In the genomic region with DNA sequence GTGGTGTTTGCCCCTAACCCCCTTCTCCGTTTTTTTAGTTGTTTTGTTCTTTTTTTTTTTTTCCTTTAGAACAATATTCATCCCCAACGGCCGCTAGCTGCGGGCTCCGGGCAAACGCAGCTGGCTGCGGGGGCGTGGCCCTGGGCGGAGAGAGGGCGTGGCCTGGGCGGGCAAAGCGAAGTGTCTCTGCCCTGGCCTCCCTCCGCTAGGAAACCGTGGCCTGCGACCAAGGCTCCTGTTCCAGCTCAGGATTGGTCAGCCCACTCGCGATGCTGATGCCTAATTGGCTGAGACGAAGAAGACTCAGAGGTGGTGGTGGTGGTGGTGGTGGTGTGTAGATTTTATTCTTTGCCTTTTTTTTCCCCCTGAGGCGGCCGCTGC, we compare ENCODE assay signal across 8 mouse cellular contexts. TPM values are rescaled to one million over a fixed set of nuclear protein-coding genes. Genes with fewer than 3 reads are reported as not detected.
DNase-seq lines count a peak whose midpoint lies in the region; ATAC-seq and TF ChIP-seq lines count a peak whose summit lies in the region.

Gene Tcf20, minus strand, starts transcription at position 141 of the 381 bp plus-strand sequence.

- TF ChIP-seq POLR2A in liver, adult 2 months (IDR thresholded peaks at IDR 0.05; ENCODE audit: extremely low read depth, insufficient read depth, low read length) = no peak
- no peak for TF ChIP-seq POLR2A in myocyte (IDR thresholded peaks at IDR 0.05; ENCODE audit: insufficient read length, low read depth)

- DNase-seq in B cell, adult 2 months = peak; percentile 96 to 97
- peak; percentile 97 for DNase-seq in brain, adult 2 months (ENCODE audit: low read depth, low spot score)
- peak; percentile 59 for DNase-seq in liver, adult 2 months (ENCODE audit: extremely low read depth, low read depth, low spot score)

- peaks cover 20% of the 10 kb centered on the region for H3K4me1 ChIP-seq in heart, embryonic 11.5 days (ENCODE audit: control insufficient read depth, insufficient read depth, low read length)
- H3K4me1 ChIP-seq in kidney, embryonic 16.5 days (ENCODE audit: insufficient read depth, low read length) = peaks cover 50% of the 10 kb centered on the region
- H3K4me1 ChIP-seq in liver, adult 2 months (ENCODE audit: control insufficient read depth, insufficient read depth, low read length) = peaks cover 4% of the 10 kb centered on the region; the same call in 1 of the 2 replicates
- peaks cover 33% of the 10 kb centered on the region; the same call in 1 of the 2 replicates for H3K4me1 ChIP-seq in stomach, embryonic 14.5 days (ENCODE audit: control insufficient read depth, insufficient read depth, low read length)

- 0% methylated on average over 20 of the region's 20 CpGs for WGBS in heart, embryonic 11.5 days (ENCODE audit: insufficient replicate concordance)
- WGBS in kidney, embryonic 16.5 days = 0% methylated on average over 20 of the region's 20 CpGs
- 3% methylated on average over 20 of the region's 20 CpGs for WGBS in liver, adult 2 months
- WGBS in stomach, embryonic 14.5 days = under 1% methylated on average over 20 of the region's 20 CpGs

- TF ChIP-seq CTCF in liver, adult 2 months (IDR thresholded peaks at IDR 0.05; ENCODE audit: low read depth, low read length) = no peak

- peak within 1 kb of the TSS; percentile 96 for H3K4me2 ChIP-seq in heart, embryonic 11.5 days
- H3K4me2 ChIP-seq in kidney, embryonic 16.5 days (replicated peaks; ENCODE audit: low read depth, low read length) = peak within 1 kb of the TSS; percentile 92
- H3K4me2 ChIP-seq in myocyte (ENCODE audit: low read depth) = peak within 1 kb of the TSS; percentile 86
- H3K4me2 ChIP-seq in stomach, embryonic 14.5 days (replicated peaks; ENCODE audit: low read depth, low read length) = peak within 1 kb of the TSS; percentile 96

- H3K27ac ChIP-seq in heart, embryonic 11.5 days (ENCODE audit: low read depth, low read length) = no peak within 1 kb of the TSS
- 0 out of 2 replicates have a peak within 1 kb of the TSS, but pooled peaks have one; percentile 23 for H3K27ac ChIP-seq in kidney, embryonic 16.5 days (ENCODE audit: low read length)
- no peak within 1 kb of the TSS for H3K27ac ChIP-seq in liver, adult 2 months (replicated peaks; ENCODE audit: insufficient read depth, low read depth, low read length)
- H3K27ac ChIP-seq in stomach, embryonic 14.5 days (ENCODE audit: low read length) = peak within 1 kb of the TSS; percentile 21; the same call in 1 of the 2 replicates

- peak within 1 kb of the TSS; percentile 51 for H3K4me3 ChIP-seq in heart, embryonic 11.5 days (ENCODE audit: low read depth, low read length)
- peak within 1 kb of the TSS; percentile 55 for H3K4me3 ChIP-seq in kidney, embryonic 16.5 days (ENCODE audit: low read length)
- peak within 1 kb of the TSS; percentile 27; the same call in 1 of the 2 replicates for H3K4me3 ChIP-seq in liver, adult 2 months (ENCODE audit: insufficient read depth, low read depth, low read length)
- H3K4me3 ChIP-seq in myocyte = no peak within 1 kb of the TSS
- H3K4me3 ChIP-seq in stomach, embryonic 14.5 days (ENCODE audit: low read depth, low read length) = peak within 1 kb of the TSS; percentile 39

- H3ac ChIP-seq in myocyte (ENCODE audit: control insufficient read depth, insufficient read length) = no peak within 1 kb of the TSS

- H3K27me3 ChIP-seq in heart, embryonic 11.5 days (ENCODE audit: control insufficient read depth, insufficient read depth, low read length) = peaks cover 30% of the 10 kb centered on the region
- H3K27me3 ChIP-seq in kidney, embryonic 16.5 days (ENCODE audit: insufficient read depth, low read length) = peaks cover 41% of the 10 kb centered on the region
- H3K27me3 ChIP-seq in liver, adult 2 months (ENCODE audit: control insufficient read depth, insufficient read depth, low read length) = 0 out of 2 replicates have a peak, but pooled peaks cover 3% of the 10 kb centered on the region
- H3K27me3 ChIP-seq in myocyte (ENCODE audit: control insufficient read depth, insufficient read depth, insufficient read length) = peaks cover 64% of the 10 kb centered on the region
- H3K27me3 ChIP-seq in stomach, embryonic 14.5 days (ENCODE audit: control insufficient read depth, insufficient read depth, low read length) = 0 out of 2 replicates have a peak, but pooled peaks cover 5% of the 10 kb centered on the region

- H3K9me3 ChIP-seq in heart, embryonic 11.5 days (replicated peaks; ENCODE audit: control insufficient read depth, low read length) = no peaks in the 10 kb centered on the region
- H3K9me3 ChIP-seq in kidney, embryonic 16.5 days (ENCODE audit: low read length) = no peaks in the 10 kb centered on the region
- H3K9me3 ChIP-seq in stomach, embryonic 14.5 days (ENCODE audit: control insufficient read depth, low read depth, low read length) = no peaks in the 10 kb centered on the region

- H3K79me2 ChIP-seq in liver, adult 2 months (ENCODE audit: control insufficient read depth, insufficient read depth, low read length) = no peaks in the 10 kb centered on the region
- no peaks in the 10 kb centered on the region for H3K79me2 ChIP-seq in myocyte (ENCODE audit: control insufficient read depth, insufficient read depth)

- no peaks in the 10 kb centered on the region for H3K36me3 ChIP-seq in heart, embryonic 11.5 days (ENCODE audit: control insufficient read depth, insufficient read depth, low read length)
- H3K36me3 ChIP-seq in kidney, embryonic 16.5 days (ENCODE audit: insufficient read depth, low read length) = no peaks in the 10 kb centered on the region
- no peaks in the 10 kb centered on the region for H3K36me3 ChIP-seq in liver, adult 2 months (ENCODE audit: control insufficient read depth, insufficient read depth, low read length)
- H3K36me3 ChIP-seq in myocyte (ENCODE audit: control insufficient read depth, insufficient read depth) = no peaks in the 10 kb centered on the region
- H3K36me3 ChIP-seq in stomach, embryonic 14.5 days (ENCODE audit: control insufficient read depth, insufficient read depth, low read length) = no peaks in the 10 kb centered on the region

- peak; percentile 91 for ATAC-seq in erythroblast, adult 5-6 weeks (replicated peaks; ENCODE audit: low FRiP score, poor library complexity, severe bottlenecking)
- peak; percentile 83 for ATAC-seq in heart, embryonic 11.5 days (replicated peaks; ENCODE audit: insufficient number of reproducible peaks, low FRiP score, low TSS enrichment)
- peak; percentile 83 for ATAC-seq in kidney, embryonic 16.5 days (ENCODE audit: low FRiP score, low TSS enrichment)
- peak; percentile 94 for ATAC-seq in stomach, embryonic 14.5 days (ENCODE audit: insufficient number of reproducible peaks, insufficient read depth, low FRiP score, low read depth)

- peak within 1 kb of the TSS; percentile 58; the same call in 1 of the 2 replicates for H3K9ac ChIP-seq in heart, embryonic 11.5 days (ENCODE audit: low read depth, low read length)
- peak within 1 kb of the TSS; percentile 61 for H3K9ac ChIP-seq in kidney, embryonic 16.5 days (replicated peaks; ENCODE audit: low read length)
- H3K9ac ChIP-seq in liver, adult 2 months (ENCODE audit: low read depth, low read length) = no peak within 1 kb of the TSS
- H3K9ac ChIP-seq in stomach, embryonic 14.5 days (replicated peaks; ENCODE audit: low read depth, low read length) = peak within 1 kb of the TSS; percentile 22; the same call in 1 of the 2 replicates

TF ChIP-seq in myocyte, 11 proteins besides CTCF, POLR2A, EP300 and RAD21:
- TF ChIP-seq MYOD1 (IDR thresholded peaks at IDR 0.05; ENCODE audit: control insufficient read depth in 1 of 3, insufficient read length in 2 of 3, low read depth in 2 of 3) (peak in 2 of 3 experiments; percentile 22 to 68), SRF (IDR thresholded peaks at IDR 0.05; ENCODE audit: control insufficient read depth, insufficient read length, low read depth) (no peak), CEBPB (IDR thresholded peaks at IDR 0.05; ENCODE audit: insufficient read depth, poor library complexity, severe bottlenecking) (no peak), POLR2AphosphoS2 (IDR thresholded peaks at IDR 0.05; ENCODE audit: insufficient read length, low read depth) (no peak), MYOG (IDR thresholded peaks at IDR 0.05; ENCODE audit: control insufficient read depth in 1 of 3, insufficient read depth in 1 of 3, insufficient read length in 2 of 3, low read depth in 2 of 3) (peak in 1 of 3 experiments; percentile 57), USF1 (IDR thresholded peaks at IDR 0.05; ENCODE audit: low read depth) (no peak), REST (IDR thresholded peaks at IDR 0.05; ENCODE audit: insufficient read depth, insufficient read length) (no peak), TCF12 (IDR thresholded peaks at IDR 0.05; ENCODE audit: insufficient read depth, poor library complexity, severe bottlenecking) (no peak)

RNA-seq across cellular contexts. Expression of gene Tcf20, which starts in this region (rescaled TPM):
- 20.5 and 22.1 TPM in 2 replicates for total RNA-seq in erythroblast, adult 5-6 weeks (2015; ENCODE audit: low replicate concordance)
- total RNA-seq in erythroblast, adult 5-6 weeks (2017; ENCODE audit: low replicate concordance) = 37.1 and 43.8 TPM in 2 replicates
- polyA plus RNA-seq in heart, embryonic 11.5 days (2014; fragmentation: Nextera tagmentation; extraction: Ambion mirVana) = 6.7 TPM in 2 replicates
- 7.3 and 8.3 TPM in 2 replicates for polyA plus RNA-seq in kidney, embryonic 16.5 days (2015; fragmentation: Nextera tagmentation; extraction: Ambion mirVana)
- total RNA-seq in liver, adult 2 months (2014; rRNA removed) = 22.6 and 23.4 TPM in 2 replicates
- 8.7 and 10.9 TPM in 2 replicates for polyA plus RNA-seq in liver, adult 2 months (2012; rRNA removed)
- 11.1 TPM for polyA plus RNA-seq in myocyte (2012; fragmentation: generic; extraction: Trizol)
- polyA plus RNA-seq in stomach, embryonic 14.5 days (2014; fragmentation: Nextera tagmentation; extraction: Ambion mirVana) = 15.0 and 15.5 TPM in 2 replicates

Comparison
In these comparisons a context has a peak if more than half of its experiments do, and no peak if none do; other contexts are left out.
1. H3K27ac ChIP-seq: peak in kidney, embryonic 16.5 days (single experiment) and stomach, embryonic 14.5 days (single experiment); none in heart, embryonic 11.5 days (single experiment) and liver, adult 2 months (single experiment).
2. Peak in every context shown above with its lines, with median percentiles within 50 percentile points of each other: DNase-seq, ATAC-seq and H3K4me2 ChIP-seq.